Mouse (Mus musculus): ENCODE results near the gene 4930442H23Rik.
"Not testable (repeated sequence)": the region's sequence is repeated elsewhere in the genome, so short reads cannot be mapped to it uniquely, and the experiment has no call there.

The 4930442H23Rik gene

DNA sequence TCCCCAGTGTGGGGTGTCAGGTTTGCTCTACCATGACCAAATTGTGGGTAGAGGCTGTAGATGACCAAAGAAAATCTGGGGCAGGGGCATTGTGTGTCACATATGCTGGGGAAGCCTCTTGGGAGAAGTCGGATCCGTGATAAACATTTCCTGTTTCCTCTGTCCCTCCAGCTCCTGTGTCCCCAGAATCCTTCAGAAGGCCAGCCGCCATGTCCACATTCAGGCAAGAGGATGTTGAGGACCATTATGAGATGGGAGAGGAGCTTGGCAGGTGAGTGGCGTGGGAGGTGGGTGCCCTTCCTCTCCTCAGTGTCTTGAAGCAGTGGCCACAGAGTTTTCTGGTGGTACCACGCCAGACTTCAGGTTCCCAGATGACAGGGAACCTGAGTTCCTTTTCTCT lies at the start of gene 4930442H23Rik:
Gene 4930442H23Rik, minus strand, starts transcription at position 45 of the 400 bp plus-strand sequence.
- DNase-seq (ENCODE audit: low spot score in 2 of 2): no peak

GRCm38 (mm10) chr10:81233226-81233585 lies 49.6 kb upstream of the 4930442H23Rik start:
- DNase-seq (ENCODE audit: low spot score in 2 of 2): no peak

DNA sequence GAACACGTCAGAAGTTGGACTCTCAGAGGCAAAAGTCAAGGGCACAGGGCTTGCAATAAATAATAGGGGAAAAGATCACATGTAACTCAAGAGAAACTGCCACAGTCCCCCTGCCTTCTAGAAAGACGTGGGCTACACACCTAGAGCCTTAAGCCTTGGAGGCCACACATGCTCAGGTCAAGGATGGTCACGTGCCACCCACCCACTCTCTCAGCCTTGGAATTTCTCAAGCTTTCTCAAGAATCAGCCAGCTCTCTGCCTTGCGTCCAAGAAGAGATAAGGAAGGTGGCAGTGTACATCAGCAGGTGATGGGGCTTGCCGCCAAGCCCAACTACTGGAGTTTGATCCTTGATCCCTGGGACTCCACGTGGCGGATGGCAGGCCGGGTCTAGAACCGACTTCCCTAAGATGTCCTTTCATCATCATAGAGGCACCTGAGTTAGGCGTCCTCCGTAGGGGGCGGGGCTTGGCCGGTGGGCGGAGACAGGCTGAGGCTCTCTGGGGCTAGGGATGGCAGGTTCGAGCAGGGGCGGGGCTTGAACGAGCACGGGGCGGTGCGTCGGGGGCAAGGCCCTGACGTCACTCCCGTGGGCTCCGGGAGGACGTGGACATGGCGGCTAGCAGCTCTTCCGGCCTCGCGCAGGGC lies 49.1 kb upstream of the 4930442H23Rik start, which contains the start of gene Zfr2:
Gene Zfr2, plus strand, starts transcription at position 576 of the 646 bp plus-strand sequence.
- DNase-seq (ENCODE audit: low spot score in 2 of 2): peak; percentile 90 to 94

- no peak for DNase-seq (ENCODE audit: low spot score in 2 of 2)
Measured at GRCm38 (mm10) chr10:81231436-81231835, 47.8 kb upstream of the 4930442H23Rik start.

DNA sequence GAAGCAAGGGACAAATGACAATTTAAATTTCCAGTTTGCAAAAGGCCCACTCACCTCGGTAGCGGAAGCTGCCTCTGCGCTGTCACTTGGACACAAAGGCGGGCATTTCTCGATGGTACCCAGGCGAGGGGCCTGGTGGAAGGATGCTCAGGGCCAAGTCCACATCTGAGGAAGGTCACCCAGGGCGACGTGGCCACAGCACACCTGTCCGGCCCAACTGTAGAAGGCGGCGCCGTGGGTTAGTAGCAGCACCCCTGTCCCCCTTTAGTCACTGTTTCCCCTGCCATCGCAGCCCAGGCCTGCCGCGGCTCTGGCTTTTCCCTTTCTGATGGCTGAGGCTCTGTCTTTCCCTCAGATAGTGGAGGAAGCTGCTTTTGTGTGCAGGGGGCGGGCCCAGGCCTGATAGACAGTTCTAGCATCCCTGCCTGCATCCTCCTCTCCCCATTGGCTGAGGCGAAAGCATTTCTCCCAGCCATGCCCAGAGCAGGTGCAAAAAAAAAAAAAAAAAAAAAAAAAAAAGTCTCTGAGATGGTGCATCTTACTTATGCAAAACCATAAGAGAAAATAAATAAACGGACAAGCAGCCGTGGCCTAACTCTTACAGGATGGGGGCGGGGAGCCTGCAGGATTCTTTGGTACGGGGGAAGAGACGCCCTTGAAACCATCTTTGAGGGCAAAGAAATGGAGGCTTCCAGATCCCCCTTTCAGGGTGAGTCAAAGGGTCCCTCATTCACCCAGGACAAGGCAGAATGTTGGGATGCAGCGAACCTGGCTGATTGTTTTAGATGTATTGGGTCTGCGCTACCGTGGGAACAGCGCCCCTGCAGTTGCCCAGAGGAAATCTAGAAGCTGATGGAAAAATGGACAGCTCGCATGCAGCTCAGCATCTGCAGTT lies 47.0 kb upstream of the 4930442H23Rik start, which contains the start of gene Atcay:
Gene Atcay, minus strand, starts transcription at position 396 of the 895 bp plus-strand sequence.
- DNase-seq (ENCODE audit: low spot score in 2 of 2): no peak

DNA sequence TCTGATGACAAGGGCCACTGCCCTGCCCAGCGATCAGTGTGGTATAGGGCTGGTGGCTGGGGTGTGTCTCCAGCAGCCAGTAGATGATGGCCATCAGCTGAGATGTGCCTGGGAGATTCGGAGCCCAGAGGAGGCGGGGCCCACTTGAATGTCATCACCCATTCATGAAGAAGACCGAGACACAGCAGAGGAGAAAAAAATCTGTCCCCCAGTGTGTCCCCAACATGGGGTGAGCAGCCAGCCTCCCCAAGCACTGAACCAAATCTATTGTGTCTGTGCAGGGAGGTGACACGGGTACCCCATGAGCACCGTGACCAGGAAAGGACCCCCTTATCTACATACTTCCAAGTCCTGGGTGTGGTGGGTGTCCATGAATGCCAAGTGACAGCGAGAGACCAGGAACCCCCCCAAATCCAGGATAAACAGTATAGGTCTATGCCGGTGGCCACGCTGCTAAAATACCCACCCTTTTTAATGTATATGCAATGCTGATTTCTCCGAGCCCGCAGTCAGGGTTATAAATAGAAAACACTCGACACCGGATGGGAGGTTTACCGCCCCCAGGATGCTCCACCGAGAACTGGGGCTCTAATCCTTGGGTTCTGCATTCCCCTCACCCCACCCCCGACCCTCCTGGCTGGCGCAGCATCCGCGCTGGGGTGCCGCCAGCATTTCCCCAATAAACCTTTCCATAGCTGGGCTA lies 46.2 kb upstream of the 4930442H23Rik start:
- DNase-seq (ENCODE audit: low spot score in 2 of 2): no peak

DNA sequence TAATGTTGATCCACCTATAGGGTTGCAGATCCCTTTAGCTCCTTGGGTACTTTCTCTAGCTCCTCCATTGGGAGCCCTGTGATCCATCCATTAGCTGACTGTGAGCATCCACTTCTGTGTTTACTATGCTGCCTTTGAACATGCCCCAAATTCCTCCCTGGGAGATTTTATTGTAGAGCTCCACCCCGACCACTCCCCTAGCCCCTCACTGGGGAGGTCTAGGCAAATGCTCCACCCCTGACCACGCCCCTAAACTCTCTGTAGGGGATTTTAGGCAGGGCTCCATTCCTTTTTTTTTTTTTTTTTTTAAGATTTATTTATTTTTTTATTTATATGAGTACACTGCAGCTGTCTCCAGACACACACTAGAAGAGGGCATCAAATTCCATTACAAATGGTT lies 40.1 kb upstream of the 4930442H23Rik start:
- not testable (repeated sequence) for DNase-seq (ENCODE audit: low spot score in 2 of 2)

DNA sequence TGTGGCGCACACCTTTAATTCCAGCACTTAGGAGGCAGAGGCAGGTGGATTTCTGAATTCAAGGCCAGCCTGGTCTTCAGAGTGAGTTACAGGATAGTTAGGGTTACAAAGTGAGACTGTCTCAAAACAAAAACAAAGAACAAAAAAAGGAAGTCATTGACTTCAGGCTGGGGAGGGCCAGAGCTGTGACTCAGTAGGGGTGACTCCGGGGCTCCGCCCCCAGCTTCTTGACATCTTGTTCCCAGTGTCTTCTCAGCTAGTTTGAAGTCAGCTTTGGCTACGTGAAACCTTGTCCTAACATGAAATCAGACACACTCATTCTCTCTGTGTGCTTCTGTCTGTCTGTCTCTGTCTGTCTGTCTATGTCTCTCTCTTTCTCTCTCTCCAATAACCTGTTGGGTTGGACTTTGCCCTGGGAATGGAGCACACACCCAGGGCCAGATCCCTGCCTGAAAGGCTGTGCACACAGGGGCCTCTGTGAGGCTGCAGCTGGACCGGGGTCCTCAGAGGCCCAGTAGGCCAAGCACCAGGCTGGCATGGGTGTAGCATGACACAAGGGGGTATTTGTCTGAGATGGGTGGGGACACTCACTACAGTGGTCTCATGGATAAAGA lies 37.9 kb upstream of the 4930442H23Rik start:
- DNase-seq (ENCODE audit: low spot score in 2 of 2): no peak

DNA sequence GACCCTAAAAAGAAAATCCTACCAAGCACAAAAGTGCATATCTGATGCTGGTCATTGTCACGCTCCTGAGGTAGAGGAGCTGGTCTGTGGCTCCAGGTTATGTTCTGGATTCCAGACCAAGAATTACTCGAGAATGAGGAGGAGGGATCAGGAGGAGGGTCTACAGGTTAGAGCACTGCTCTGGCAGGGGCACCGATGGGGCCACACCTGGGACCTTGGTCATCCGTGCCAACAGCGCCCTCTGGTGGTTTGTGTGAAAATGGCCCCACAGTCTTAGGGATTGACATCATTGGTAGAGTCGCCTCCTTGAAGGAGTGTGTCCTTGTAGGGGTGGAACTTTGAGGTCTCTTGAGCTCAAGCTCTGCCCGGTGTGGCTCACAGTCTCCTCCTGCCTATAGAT lies 34.3 kb upstream of the 4930442H23Rik start:
- peak; percentile 73 to 94 for DNase-seq (ENCODE audit: low spot score in 2 of 2)

- DNase-seq (ENCODE audit: low spot score in 2 of 2): not testable (repeated sequence)
Measured at GRCm38 (mm10) chr10:81217267-81217666, 33.6 kb upstream of the 4930442H23Rik start.

- no peak for DNase-seq (ENCODE audit: low spot score in 2 of 2)
Measured at GRCm38 (mm10) chr10:81216810-81217209, 33.2 kb upstream of the 4930442H23Rik start.

- DNase-seq (ENCODE audit: low spot score in 2 of 2): no peak
Measured at GRCm38 (mm10) chr10:81216260-81216659, 32.6 kb upstream of the 4930442H23Rik start.

GRCm38 (mm10) chr10:81210154-81210553 lies 26.5 kb upstream of the 4930442H23Rik start:
- DNase-seq (ENCODE audit: low spot score in 2 of 2): no peak

GRCm38 (mm10) chr10:81204137-81204536 lies 20.5 kb upstream of the 4930442H23Rik start:
- peak in 1 of 2 experiments; percentile 52 for DNase-seq (ENCODE audit: low spot score in 2 of 2)

DNA sequence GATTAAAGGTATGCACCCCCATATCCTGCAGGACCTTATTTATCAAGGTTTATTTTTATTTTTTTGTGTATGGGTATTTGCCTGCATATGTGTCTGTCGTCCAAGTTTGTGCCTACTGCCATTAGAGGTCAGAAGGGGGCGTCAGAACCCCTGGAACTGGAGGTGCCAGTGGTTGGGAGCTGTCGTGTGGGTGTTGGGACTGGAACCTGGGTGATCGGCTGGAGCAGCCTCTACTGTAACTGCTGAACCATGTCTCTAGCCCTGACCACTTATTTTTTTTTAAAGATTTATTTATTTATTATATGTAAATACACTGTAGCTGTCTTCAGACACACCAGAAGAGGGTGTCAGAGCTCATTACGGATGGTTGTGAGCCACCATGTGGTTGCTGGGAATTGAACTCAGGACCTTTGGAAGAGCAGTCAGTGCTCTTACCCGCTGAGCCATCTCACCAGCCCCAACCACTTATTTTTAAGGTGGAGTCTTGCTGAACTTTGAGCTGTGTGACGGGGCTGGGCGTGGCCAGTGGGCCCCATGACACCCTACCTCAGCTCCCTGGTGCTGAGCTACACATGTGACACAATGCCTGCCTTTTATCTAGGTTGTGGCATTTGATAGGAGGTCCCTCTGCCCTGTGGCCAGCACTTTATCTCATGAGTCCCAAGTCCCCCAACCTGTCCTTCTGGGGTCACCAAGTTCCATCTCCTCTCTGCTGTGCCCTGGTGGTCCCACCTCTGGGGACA lies 19.5 kb upstream of the 4930442H23Rik start:
- no peak for DNase-seq (ENCODE audit: low spot score in 2 of 2)

DNA sequence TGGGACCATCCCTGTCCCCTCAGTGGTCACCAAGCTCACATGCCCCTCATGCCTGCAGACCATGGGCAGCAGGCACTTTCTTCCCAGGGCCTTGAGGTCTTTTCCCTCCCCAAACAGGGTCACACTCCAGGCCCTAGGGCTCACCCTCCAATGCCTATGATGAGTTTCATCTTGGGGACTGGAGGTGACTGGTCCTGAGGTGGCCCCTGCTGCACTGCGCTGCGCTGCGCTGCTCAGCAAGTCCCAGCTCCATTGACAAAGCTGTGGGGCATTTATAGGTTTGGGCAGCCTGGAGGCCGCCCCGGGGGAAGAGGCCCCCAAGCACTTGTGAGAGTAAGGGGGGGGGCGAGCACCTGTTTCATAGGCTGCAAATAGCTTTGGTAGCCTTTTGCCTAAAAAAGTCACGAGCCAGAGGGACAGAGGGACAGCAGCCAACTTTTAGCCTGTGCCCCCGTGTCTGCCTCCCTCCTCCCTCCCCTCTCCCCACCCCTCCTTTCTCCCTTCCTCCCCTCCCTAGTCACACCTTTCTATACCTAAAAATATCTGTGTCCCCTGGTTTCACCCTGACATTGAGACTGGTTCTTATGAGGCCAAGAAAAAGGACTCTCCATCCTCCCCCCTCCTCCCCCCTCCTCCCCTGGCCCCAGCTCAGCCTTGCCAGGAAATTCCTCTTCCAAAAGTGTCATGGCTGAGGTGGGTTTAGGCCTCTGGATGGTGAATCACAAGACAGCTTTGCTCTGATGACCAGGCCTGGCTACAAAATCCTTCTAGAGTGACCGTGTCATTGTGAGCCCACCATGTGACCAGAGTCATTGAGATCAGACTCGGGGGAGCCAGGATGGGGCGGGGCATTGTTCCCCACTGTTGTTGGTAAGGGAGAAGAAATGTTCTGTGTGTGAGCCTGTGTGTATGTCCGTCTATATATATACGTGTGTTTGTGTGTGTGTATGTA lies 18.4 kb upstream of the 4930442H23Rik start, which contains the start of gene Nmrk2:
Gene Nmrk2, minus strand, starts transcription at position 245 of the 952 bp plus-strand sequence.
- no peak for DNase-seq (ENCODE audit: low spot score in 2 of 2)

GRCm38 (mm10) chr10:81200605-81201287 lies 17.1 kb upstream of the 4930442H23Rik start:
- DNase-seq (ENCODE audit: low spot score in 2 of 2): no peak

GRCm38 (mm10) chr10:81200141-81200540 lies 16.5 kb upstream of the 4930442H23Rik start:
- no peak for DNase-seq (ENCODE audit: low spot score in 2 of 2)

DNA sequence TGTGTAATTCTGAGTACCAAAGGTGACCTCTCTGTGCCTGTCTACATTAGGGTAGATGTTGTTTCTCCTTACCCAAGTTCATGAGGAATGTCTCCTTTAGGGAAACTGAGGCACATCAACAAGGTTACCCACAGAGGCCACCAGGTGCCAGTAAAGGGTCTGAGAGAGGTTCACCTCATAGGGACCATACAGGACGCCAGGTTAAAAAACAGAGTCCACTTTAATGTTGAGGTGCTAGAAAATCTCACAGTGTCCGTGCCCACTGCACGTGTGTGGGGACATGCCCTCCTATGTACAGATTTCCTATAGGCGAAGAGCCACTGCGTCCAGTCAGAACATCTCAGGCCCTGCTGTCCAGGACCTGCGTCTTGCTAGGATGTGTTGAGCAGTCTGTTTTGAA lies 15.3 kb upstream of the 4930442H23Rik start:
- DNase-seq (ENCODE audit: low spot score in 2 of 2): no peak
